32 mouse cellular contexts compared by ENCODE assay signal in genomic region chr19:37533196-37533595, GRCm38 (mm10).
"Had no signal": no experiment of that assay in that cellular context is flagged by ENCODE, and none has a peak within 500 bp of the region (broad histone marks: within the 10 kb centered on the region; RNA-seq: fewer than 3 reads in every experiment).

No protein-coding gene starts in this region.

- ATAC-seq: liver, embryonic 12.5 days; liver, postnatal 0 days; lung, postnatal 0 days; midbrain, embryonic 13.5 days; midbrain, embryonic 15.5 days; midbrain, embryonic 16.5 days had no signal

- H3K27me3 ChIP-seq: limb, embryonic 13.5 days; limb, embryonic 15.5 days; liver, embryonic 12.5 days; liver, embryonic 13.5 days; liver, embryonic 15.5 days; lung, embryonic 15.5 days; megakaryocyte, embryonic 14.5 days; midbrain, embryonic 15.5 days; neural tube, embryonic 12.5 days had no signal

- H3K4me1 ChIP-seq: limb, embryonic 10.5 days; limb, embryonic 12.5 days; limb, embryonic 13.5 days; limb, embryonic 15.5 days; lung, embryonic 15.5 days; midbrain, embryonic 10.5 days; midbrain, embryonic 12.5 days; midbrain, embryonic 13.5 days; midbrain, embryonic 15.5 days; neural tube, embryonic 12.5 days had no signal

- H3K36me3 ChIP-seq: limb, embryonic 10.5 days; limb, embryonic 12.5 days; limb, embryonic 13.5 days; limb, embryonic 15.5 days; liver, embryonic 12.5 days; liver, embryonic 13.5 days; liver, embryonic 15.5 days; lung, embryonic 15.5 days; midbrain, embryonic 10.5 days; midbrain, embryonic 12.5 days; midbrain, embryonic 13.5 days; midbrain, embryonic 15.5 days; neural tube, embryonic 12.5 days had no signal

- H3K4me2 ChIP-seq: limb, embryonic 12.5 days; limb, embryonic 13.5 days; limb, embryonic 15.5 days; liver, embryonic 11.5 days; liver, embryonic 12.5 days; liver, embryonic 13.5 days; liver, embryonic 15.5 days; lung, embryonic 14.5 days; lung, embryonic 15.5 days; midbrain, embryonic 11.5 days; midbrain, embryonic 12.5 days; midbrain, embryonic 13.5 days; midbrain, embryonic 15.5 days; neural tube, embryonic 12.5 days had no signal

- H3K9me3 ChIP-seq: limb, embryonic 10.5 days; limb, embryonic 12.5 days; limb, embryonic 13.5 days; limb, embryonic 15.5 days; liver, embryonic 12.5 days; liver, embryonic 13.5 days; liver, embryonic 15.5 days; lung, embryonic 15.5 days; megakaryocyte, embryonic 14.5 days; midbrain, embryonic 10.5 days; midbrain, embryonic 12.5 days; midbrain, embryonic 13.5 days; midbrain, embryonic 15.5 days; neural tube, embryonic 12.5 days had no signal

- H3K4me3 ChIP-seq: limb, embryonic 10.5 days; limb, embryonic 12.5 days; limb, embryonic 13.5 days; limb, embryonic 15.5 days; liver, embryonic 12.5 days; liver, embryonic 13.5 days; liver, embryonic 15.5 days; lung, embryonic 15.5 days; megakaryocyte, embryonic 14.5 days; midbrain, embryonic 10.5 days; midbrain, embryonic 12.5 days; midbrain, embryonic 13.5 days; midbrain, embryonic 15.5 days; myocyte; neural tube, embryonic 12.5 days had no signal

- H3K9ac ChIP-seq: limb, embryonic 12.5 days; limb, embryonic 13.5 days; limb, embryonic 15.5 days; liver, embryonic 12.5 days; liver, embryonic 13.5 days; liver, embryonic 14.5 days; liver, embryonic 15.5 days; liver, postnatal 0 days; lung, embryonic 14.5 days; lung, embryonic 15.5 days; midbrain, embryonic 12.5 days; midbrain, embryonic 13.5 days; midbrain, embryonic 15.5 days; neural tube, embryonic 12.5 days had no signal

- DNase-seq: left cerebral cortex, postnatal 4 days; liver; liver, embryonic 13.5 days; liver, postnatal 0 days; lung, adult 18-20 months; lung, adult 2 months; lung, embryonic 14.5 days; lung, postnatal 10 days; lung, postnatal 14 days; lung, postnatal 36 days; lung, postnatal 4 days; midbrain, embryonic 14.5 days had no signal

- H3K27ac ChIP-seq: limb, embryonic 10.5 days; limb, embryonic 12.5 days; limb, embryonic 13.5 days; limb, embryonic 15.5 days; liver, embryonic 12.5 days; liver, embryonic 13.5 days; liver, embryonic 14.5 days; liver, embryonic 15.5 days; lung, embryonic 15.5 days; macrophage; midbrain, embryonic 10.5 days; midbrain, embryonic 12.5 days; midbrain, embryonic 13.5 days; midbrain, embryonic 15.5 days; neural tube, embryonic 12.5 days had no signal
